Mouse (Mus musculus): Measurements from ENCODE around the gene Kbtbd7. TPM values are rescaled to one million over a fixed set of nuclear protein-coding genes. Genes with fewer than 3 reads are reported as not detected.

Kbtbd7 gene
- total RNA-seq (2023), result 8.8 TPM

DNA sequence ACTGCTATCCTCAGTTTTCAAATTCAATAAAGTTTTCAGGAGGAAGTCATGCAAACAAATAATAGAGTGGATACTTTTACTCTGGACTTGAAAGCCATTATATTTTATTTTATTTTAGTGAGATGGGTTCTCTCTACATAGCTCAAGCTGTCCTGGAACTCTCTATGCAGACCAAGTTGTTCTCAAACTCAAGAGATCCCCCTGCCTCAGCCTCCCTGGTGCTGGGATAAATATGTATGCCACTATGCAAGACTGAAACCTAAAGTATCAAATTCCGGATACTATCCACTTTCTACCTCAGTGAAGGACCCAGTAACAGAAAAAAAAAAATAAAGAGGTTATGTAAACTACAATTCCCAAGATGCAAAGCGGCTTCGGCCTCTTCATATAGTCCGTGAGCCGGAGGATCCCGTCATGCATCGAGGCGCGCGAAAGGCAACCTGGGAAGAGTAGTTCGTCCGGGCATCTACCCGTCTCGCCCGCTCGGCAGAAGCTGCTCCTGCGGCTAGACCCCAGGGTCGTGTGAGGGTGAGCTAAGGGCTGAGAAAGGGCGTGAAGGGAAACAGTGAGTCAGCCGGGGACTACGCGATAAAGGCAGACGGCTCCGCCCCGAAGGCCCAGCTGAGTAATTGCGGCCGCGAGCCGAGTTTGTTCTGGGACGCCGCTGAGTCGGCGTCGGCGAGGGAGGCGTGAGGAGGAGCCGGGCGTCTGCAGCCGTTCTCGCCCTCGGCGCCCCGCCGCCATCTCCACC lies at the start of gene Kbtbd7:
Kbtbd7 (plus strand) TSS at position 533 of the 751 bp plus-strand sequence.

DNA sequence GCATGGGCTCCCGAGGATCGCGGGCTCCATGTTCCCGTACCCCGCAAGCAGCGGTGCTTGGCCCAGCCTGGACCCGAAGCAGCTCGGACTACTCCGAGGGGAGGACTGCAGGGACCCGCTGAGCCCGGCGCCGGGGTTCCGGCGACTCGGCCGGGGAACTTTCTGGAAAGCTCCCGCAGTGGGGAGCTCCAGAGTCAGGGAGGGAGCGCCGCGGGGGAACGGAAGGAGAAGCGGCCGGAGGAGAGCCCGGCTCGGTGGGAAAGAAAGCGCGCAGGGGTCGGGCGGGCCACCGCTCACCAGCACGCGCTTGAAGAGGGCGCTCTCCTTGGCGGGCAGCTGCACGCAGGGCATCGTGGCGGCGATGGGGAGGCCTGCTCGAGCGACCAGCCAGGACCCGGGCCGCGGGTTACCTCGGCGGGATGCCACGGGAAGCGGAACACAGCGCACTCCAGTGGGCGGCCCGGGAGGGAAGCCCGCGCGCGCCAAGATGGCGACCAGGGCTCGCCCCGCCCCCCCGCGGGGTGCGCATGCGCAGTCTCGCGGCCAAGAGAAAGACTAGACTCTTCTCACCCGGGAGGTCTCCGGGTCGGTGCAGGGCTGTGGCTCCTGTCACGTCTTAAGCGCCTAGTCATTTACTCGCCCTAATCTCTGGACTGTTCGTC lies 35.9 kb upstream of the Kbtbd7 start, which contains the start of gene Naa16:
Naa16 (minus strand) TSS at position 514 of the 662 bp plus-strand sequence.

DNA sequence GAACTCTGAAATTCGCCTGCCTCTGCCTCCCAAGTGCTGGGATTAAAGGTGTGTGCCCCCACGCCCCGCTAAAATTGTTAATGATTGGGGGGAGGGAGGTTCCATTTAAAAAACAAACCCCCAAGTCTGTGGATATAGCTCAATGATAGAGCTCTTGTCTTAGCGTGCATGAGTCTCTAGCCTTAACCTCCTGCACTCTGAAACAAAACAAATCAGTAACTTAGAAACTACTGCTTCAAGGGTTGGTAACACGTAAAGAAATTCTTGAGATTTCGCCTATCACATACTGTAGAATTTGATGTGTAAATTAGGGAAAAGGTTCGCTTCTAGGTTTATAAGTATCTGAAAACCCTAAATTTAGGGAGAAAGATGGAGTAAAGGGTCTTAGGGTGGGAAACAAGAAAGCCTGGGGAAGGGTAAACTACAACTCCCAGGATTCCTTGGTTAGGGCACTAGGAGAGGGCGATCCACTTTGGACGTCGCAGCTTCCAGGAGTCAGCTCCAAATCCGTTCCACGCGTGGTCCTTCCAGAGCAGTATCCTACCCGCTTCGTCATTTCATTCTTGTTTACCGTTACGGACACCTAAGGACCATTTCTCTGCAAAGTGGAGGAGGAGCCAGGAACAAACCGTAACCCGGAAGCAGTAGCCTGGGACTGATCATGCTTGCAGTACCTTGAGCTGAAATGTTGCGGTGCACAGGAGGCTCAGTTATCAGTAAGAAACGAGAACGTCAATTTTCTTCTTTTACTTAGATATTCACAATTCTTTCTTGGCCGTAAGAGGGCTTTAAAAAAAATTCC lies 28.8 kb upstream of the Kbtbd7 start, which contains the start of gene Mtrf1:
Mtrf1 (plus strand) TSS at position 452 of the 802 bp plus-strand sequence.

DNA sequence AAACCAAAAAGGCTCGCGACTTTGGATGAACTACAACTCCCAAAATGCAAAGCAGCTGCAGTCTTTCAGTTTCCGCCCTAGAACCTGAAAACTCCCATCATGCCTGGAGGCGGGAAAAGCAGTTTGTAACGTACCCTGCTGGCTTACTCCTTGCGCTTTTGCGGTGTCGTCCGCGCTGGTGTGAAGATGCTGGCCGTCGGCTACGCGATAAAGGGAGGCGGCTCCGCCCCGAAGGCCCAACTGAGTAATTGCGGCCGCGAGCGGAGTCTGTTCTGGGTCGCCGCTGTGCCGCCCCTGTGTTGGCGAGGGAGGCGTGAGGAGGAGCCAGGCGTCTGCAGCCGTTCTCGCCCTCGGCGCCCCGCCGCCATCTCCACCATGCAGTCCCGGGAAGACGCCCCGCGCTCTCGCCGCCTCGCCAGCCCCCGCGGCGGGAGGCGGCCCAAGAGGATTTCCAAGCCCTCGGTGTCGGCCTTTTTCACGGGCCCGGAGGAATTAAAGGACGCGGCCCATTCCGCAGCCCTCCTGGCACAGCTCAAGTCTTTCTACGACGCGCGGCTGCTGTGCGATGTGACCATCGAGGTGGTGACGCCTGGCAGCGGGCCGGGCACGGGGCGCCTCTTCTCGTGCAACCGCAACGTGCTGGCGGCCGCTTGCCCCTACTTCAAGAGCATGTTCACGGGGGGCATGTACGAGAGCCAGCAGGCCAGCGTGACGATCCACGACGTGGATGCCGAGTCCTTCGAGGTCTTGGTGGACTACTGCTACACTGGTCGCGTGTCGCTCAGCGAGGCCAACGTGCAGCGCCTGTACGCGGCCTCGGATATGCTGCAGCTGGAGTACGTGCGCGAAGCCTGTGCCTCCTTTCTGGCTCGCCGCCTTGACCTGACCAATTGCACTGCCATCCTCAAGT lies 25.6 kb downstream of the Kbtbd7 start, which contains the start of gene Kbtbd6:
Kbtbd6 (plus strand) TSS at position 155 of the 910 bp plus-strand sequence.

Other genes starting within 250 kb of the Kbtbd7 start
- not detected for gene Zfp957, start 179.1 kb upstream of the Kbtbd7 start, total RNA-seq (2023)
- 685 TPM for gene Rgcc, start 124.9 kb upstream of the Kbtbd7 start, total RNA-seq (2023)
- gene Naa16, start 35.7 kb upstream of the Kbtbd7 start, total RNA-seq (2023), result 48.6 TPM
- gene Mtrf1, start 28.7 kb upstream of the Kbtbd7 start, total RNA-seq (2023), result 1.9 TPM
- 0.34 TPM for gene Kbtbd6, start 25.3 kb downstream of the Kbtbd7 start, total RNA-seq (2023)
- 242 TPM for gene Elf1, start 54.7 kb downstream of the Kbtbd7 start, total RNA-seq (2023)
- 26.7 TPM for gene Wbp4, start 55.0 kb downstream of the Kbtbd7 start, total RNA-seq (2023)
- 117 TPM for gene Sugt1, start 161.2 kb downstream of the Kbtbd7 start, total RNA-seq (2023)
- not detected for gene Cnmd, start 235.7 kb downstream of the Kbtbd7 start, total RNA-seq (2023)